Mouse (Mus musculus) bone marrow macrophage, adult 2 months (primary cell): Measurements from ENCODE around the gene Etl4.

ENCODE experiments used
- CTCF ChIP-seq: IDR thresholded peaks from 2 replicates; pipeline ENCODE4 v1.5.1; 2012; ENCODE audit warnings: low read depth, mild to moderate bottlenecking, low read length, moderate library complexity
- POLR2A ChIP-seq: IDR thresholded peaks from 2 replicates; pipeline ENCODE4 v1.6.1; 2012; ENCODE audit warnings: mild to moderate bottlenecking, low read depth, low read length, borderline replicate concordance

DNA sequence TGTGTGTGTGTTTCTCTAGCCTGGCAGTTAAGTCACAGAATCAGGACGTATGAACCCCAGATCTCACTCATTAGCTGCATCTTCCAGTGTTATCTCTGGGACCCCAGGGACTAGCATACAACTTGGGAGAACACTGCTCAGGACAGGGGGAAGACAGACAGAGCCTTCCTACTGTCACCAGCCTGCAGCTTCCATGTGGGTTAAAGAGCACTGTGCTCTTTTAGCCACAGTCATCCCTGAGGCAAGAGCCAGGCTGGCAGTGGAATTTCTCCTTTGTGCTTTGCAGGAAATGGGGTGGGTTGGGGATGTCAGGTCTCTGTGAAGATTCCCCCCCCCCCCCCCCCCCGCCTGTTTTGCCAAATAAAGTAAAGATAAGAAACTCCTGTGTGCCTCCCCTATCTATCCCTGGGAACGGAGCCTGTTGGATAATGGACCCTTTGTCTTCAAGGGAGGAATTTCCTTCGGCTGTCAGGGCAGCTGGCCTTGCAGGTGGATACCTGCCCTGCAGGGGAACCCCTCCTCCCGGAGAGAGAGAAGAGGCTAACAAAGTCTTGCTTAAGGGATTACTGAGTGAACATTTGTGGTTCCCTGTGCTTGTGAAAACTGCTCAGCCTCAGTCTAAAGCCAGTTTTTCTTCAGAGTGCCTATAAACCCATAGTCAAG is 755.9 kb downstream of the Etl4 start:
- no peak for TF ChIP-seq POLR2A
- no peak for TF ChIP-seq CTCF
